Mouse (Mus musculus): Measurements from ENCODE around the gene Hsd3b6.

DNA sequence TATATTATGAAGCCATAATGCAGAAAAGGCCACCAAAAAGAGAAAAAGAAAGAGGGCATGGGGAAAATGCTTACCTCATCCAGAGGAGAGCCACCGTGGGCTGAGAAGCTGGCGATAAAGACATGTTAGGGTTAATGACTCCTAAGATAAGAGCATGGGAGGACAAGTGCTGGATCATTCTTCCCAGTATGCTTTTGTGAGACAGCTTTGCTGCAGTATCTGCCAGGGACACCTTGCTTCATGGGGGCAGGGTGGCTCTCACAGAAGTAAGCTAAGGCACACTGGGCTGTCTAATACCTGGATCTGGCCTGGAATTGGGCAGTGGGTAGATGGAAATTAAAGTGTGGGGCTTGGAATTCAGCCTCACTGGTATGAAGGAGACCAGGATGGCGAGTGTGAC, 40.9 kb upstream of the Hsd3b6 start:
- TF ChIP-seq GATA1 (IDR thresholded peaks at IDR 0.05; ENCODE audit: borderline replicate concordance, low read length) (no peak), CTCF (IDR thresholded peaks at IDR 0.05; ENCODE audit: low read depth, low read length) (no peak)
